Mouse (Mus musculus): ENCODE results near the gene Crhbp. TPM values are rescaled to one million over a fixed set of nuclear protein-coding genes. Genes with fewer than 3 reads are reported as not detected.

The Crhbp gene
- polyA plus RNA-seq, 1 experiment from 2014 or later = 1.4 TPM

DNA sequence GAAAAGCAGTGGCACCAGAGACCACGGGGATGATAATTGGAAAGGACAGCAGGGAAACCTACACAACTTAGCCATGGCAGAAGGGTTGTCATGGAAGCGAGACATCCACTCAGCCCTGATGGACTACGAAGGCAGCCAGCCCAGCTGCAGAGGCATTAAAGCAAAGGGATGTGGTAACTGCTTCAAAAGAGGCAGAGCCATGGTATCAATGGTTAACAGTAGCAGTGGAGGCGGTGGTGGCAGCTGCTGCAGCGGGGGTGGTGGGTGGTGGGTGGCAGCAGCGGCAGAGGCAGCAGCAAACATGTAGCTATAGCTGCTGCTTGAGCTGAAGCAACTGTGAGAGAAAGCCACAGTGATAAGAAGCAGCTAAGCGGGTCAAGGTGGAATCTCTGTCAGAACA is 51.5 kb downstream of the Crhbp start:
- WGBS = 90% methylated on average over 7 of the region's 7 CpGs
- H3K9me3 ChIP-seq = peaks cover 20% of the 10 kb centered on the region
- no peaks in the 10 kb centered on the region for H3K4me1 ChIP-seq
- no peak overlapping the region for H3K4me3 ChIP-seq
- DNase-seq (ENCODE audit: low spot score) = no peak
- H3K36me3 ChIP-seq (replicated peaks) = no peaks in the 10 kb centered on the region
- H3K27ac ChIP-seq (replicated peaks) = no peak overlapping the region
- H3K27me3 ChIP-seq (replicated peaks; ENCODE audit: low read depth, poor library complexity, severe bottlenecking) = no peaks in the 10 kb centered on the region

DNA sequence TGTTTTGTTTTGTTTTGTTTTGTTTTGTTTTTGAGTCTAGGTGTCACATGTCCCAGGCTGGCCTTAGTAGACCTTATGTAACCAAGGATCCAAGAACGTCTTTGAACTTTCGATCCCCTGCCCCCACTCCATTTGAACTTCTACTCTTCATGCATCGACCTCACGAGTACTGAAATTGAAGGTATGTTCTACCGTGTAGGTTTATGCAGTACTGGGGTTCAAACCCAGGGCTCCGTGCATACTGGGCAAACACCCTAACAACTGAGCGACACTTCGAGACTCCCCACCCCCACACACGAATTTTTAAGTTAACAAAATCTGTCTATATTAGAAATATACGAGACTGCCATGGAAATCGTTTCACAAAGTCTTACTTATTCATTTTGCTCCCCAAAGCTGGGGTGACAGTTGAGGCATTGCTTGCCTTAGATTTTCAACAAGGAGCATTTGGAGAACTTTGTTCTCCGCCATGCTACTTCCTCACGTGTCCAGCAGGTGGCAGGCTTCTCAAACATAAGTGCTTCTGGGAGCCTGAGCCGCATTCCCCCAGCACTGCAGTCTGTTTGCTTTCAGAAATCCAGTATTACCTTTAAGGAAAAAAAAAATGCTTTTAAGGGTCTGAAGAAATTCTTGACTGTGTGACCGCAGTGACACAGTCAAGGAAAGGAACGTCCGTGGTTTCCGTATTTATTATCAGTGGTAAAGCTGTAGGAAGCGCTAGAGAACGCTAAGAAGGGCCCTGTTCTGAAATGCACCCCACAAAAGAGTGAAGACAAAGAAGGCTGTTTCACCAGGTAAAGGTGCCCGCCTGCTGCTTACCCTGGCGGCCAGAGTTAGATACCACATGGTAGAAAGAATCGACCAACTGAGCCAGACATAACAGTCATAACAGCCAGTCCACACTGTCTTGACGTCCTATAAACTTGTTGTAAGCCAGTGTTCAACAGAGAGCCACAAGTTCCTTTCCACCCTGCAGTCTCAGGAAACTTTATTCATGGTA is 54.6 kb downstream of the Crhbp start:
- DNase-seq (ENCODE audit: low spot score) = peak; percentile 83
- no peaks in the 10 kb centered on the region for H3K27me3 ChIP-seq (replicated peaks; ENCODE audit: low read depth, poor library complexity, severe bottlenecking)
- H3K9me3 ChIP-seq = peaks cover 1% of the 10 kb centered on the region; the same call in 1 of the 2 replicates
- peak overlapping the region; percentile 18; the same call in 1 of the 2 replicates for H3K4me3 ChIP-seq
- WGBS = 33% methylated on average over 24 of the region's 24 CpGs
- no peaks in the 10 kb centered on the region for H3K36me3 ChIP-seq (replicated peaks)
- no peaks in the 10 kb centered on the region for H3K4me1 ChIP-seq
- H3K27ac ChIP-seq (replicated peaks) = no peak overlapping the region; the same call in 1 of the 2 replicates

GRCm38 (mm10) chr13:95388226-95388625 is 56.5 kb downstream of the Crhbp start:
- Histone ChIP-seq H3K27me3 (replicated peaks; ENCODE audit: low read depth, poor library complexity, severe bottlenecking) (no peaks in the 10 kb centered on the region), H3K27ac (replicated peaks) (no peak overlapping the region), H3K4me1 (no peaks in the 10 kb centered on the region), H3K4me3 (no peak overlapping the region), H3K36me3 (replicated peaks) (no peaks in the 10 kb centered on the region), H3K9me3 (no peaks in the 10 kb centered on the region)
- WGBS = 82% methylated on average over 5 of the region's 5 CpGs
- no peak for DNase-seq (ENCODE audit: low spot score)

GRCm38 (mm10) chr13:95382418-95382817 is 62.3 kb downstream of the Crhbp start:
- no peak for DNase-seq (ENCODE audit: low spot score)
- Histone ChIP-seq H3K9me3 (no peaks in the 10 kb centered on the region), H3K27ac (replicated peaks) (no peak overlapping the region), H3K27me3 (replicated peaks; ENCODE audit: low read depth, poor library complexity, severe bottlenecking) (no peaks in the 10 kb centered on the region), H3K4me1 (peaks cover 4% of the 10 kb centered on the region; the same call in 1 of the 2 replicates), H3K36me3 (replicated peaks) (no peaks in the 10 kb centered on the region), H3K4me3 (no peak overlapping the region)
- WGBS = 66% methylated on average over 5 of the region's 5 CpGs

Other genes with a start within 250 kb of the Crhbp start
- 1.1 and 1.9 TPM in 2 replicates for gene Pde8b, start 194.6 kb downstream of the Crhbp start, polyA plus RNA-seq (2016; fragmentation: Nextera tagmentation; extraction: Ambion mirVana)
- gene Zbed3, start 121.3 kb downstream of the Crhbp start, polyA plus RNA-seq (2016; fragmentation: Nextera tagmentation; extraction: Ambion mirVana) = 61.0 and 68.3 TPM in 2 replicates
- gene Aggf1, start 69.6 kb downstream of the Crhbp start, polyA plus RNA-seq (2016; fragmentation: Nextera tagmentation; extraction: Ambion mirVana) = 38.0 and 38.1 TPM in 2 replicates
- 0.60 TPM in 1 of 2 replicates, not detected in the other for gene S100z, start 33.8 kb upstream of the Crhbp start, polyA plus RNA-seq (2016; fragmentation: Nextera tagmentation; extraction: Ambion mirVana)
- gene F2rl1, start 80.3 kb upstream of the Crhbp start, polyA plus RNA-seq (2016; fragmentation: Nextera tagmentation; extraction: Ambion mirVana) = 0.15 and 0.19 TPM in 2 replicates
- gene F2r, start 173.6 kb upstream of the Crhbp start, polyA plus RNA-seq (2016; fragmentation: Nextera tagmentation; extraction: Ambion mirVana) = 120 and 127 TPM in 2 replicates

All from embryonic facial prominence, embryonic 10.5 days (tissue).